Mouse (Mus musculus) monocyte, adult 2 months (primary cell): ENCODE data around the gene Dpysl5.

Source experiments
- DNase-seq, 2 experiments: peaks; one replicate each; pipeline ENCODE4 v3.0.0; 2022; ENCODE audit warnings: low spot score in 2 of 2, low read depth in 1 of 2

Dpysl5 gene

DNA sequence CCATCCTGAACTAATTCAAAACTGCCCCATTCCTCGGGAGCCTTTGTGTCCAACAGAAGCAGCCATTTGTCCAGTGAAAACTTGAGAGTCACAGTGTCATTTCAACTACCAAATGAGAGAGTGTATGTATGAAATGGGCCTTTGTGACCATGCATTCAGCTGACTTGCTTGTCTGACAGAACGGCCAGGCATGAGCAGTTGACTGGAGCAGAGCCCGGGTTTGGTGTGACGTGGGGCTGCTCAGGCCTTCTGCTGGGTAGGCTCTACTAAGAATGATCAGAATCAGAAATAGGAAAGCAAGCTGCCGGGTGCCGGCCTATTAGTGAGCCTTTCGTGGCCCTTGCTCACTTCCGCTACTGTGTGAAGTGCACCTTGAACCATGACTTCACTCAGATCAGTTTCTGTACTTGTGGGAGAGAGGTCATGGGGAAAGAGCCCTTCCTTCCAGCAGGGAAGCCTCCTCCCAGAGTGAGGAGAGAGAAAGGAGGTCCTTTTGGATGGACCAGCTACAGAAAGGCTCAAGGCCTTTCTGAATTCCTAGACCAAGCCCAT is 107.5 kb downstream of the Dpysl5 start:
- DNase-seq: no peak

DNA sequence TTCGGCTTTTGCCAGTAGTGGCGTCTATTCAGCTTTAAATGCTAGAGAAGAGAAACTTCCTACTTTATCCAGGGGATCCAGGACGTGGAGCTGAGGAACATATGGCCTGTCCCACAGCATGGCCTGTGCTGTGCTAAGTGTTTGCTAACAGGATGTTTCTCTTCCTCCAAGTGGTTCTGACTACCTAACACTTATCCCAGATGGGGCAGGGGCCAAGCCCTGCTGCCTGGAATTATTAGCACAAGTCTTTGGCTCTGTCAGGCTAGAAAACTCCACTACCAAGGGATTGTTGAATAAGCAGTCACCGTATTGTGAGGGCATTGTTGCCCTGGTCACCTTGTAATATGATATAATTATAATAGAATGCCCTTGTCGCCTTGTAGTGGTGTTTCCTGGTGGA is 111.3 kb downstream of the Dpysl5 start:
- no peak for DNase-seq

DNA sequence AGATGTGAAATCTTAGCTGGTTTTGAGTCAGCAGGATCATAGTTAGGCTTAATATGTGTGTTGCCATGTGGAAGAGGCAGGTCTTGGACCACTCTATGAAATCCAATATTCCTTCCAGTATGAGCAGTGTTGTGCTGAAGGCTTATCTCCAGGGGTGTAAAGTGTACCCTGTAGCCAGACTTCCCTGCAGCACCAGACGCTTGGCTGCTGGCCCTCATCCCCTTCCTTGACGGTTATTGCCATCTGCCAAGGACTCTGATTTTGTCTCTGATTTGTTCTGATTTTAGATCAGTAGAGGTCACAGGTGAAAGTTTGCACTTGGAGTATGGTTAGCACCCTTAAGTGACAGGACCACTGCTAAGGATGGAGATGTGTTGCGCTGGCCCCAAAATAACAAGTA is 111.7 kb downstream of the Dpysl5 start:
- no peak for DNase-seq

DNA sequence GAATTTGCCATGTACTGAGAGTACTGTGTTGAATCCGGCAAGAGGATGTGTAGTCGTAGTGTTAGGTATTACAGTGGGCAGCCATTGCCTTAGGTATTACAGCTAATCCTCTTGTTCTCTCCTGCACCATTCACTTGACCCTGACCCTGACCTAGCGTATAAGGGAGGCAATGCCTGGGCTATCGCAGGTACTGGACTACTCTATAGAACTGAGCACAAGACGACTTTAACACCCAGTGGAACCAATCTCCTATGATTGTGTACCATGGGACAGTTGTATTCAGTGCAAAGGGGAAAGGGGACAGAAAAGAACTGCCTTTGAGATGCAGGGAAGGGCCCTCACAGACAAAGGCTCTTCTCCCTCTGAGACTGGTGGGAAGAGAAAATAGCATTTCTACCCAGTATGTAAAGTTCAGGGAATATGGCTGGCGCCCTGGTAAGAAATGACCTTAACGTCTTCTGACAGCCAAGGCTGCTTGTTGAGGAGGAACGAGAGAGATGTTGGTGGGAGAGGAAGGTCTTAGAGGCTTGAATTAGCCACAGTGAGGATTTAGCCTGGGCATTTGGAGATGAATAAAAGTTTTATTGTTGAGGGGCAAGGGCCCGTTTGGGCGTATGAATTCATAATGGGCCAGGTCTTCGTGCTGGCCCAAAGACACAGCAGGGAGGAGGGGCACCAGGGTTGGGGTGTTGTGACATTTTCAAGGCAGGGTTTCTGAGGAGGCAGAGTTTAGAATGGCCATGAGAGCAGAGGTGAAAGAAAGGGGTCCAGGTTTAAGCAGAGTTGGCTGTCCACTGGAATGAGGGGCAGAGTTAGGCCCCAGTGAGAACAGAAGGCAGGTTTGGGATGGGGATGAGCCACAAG is 113.0 kb downstream of the Dpysl5 start:
- DNase-seq: no peak

DNA sequence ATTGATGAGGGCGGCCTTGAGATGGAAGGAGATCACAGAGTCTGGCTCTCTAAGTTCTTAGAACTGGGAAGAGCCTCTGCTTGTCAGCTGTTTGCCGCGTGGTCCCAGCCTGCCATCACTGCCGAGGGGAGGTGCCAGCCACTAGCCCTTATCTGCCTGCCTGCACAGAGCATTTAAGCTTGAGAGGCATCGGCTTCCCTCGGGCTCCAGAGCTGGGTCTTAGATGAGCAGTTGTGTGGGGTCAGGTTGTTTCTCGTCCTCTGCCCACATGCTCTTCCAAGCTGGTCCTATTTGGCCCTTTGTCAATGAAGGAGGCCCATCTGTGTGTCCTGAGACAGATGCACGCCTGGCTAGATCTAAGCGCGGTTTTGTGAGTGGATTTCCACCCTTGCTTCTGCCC is 113.8 kb downstream of the Dpysl5 start:
- DNase-seq: no peak

DNA sequence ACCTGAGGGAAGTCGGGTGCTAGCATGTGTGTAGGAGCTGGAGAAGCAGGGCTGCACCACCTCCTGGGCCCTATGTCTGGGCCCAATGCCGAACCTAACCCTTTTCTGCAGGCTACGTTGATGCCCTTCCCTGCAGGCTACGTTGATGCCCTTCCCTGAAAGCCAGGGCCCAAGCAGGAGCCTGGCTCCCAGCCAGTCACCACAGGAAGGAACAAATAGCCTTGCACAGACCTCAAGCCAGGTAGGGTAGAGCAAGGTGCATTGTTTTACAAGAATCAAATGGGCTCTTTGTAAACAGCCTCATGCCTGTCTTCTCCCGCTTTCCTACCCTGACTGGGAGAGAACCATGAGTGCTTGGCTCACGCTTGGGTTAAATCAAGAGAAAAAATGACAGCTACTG is 114.5 kb downstream of the Dpysl5 start:
- DNase-seq: no peak

DNA sequence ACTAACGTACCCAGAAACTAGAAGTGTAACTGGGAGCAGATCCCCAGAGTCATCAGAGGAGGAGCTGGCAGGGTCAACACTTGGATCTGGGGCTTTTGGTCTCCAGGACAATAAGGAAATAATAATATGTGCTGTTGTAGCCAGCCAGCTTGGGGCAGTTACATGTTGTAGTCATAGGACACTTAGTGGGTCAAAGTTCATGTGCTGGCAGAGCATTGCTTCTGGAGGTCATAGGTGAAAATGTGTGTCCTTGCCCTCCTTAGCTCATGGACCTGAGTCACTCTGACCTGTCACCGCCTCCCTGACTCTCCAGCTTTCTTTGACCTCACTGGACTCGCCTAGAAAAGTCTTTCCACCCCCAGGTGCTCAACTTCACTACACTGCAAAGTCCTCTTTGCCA is 122.1 kb downstream of the Dpysl5 start:
- no peak for DNase-seq

DNA sequence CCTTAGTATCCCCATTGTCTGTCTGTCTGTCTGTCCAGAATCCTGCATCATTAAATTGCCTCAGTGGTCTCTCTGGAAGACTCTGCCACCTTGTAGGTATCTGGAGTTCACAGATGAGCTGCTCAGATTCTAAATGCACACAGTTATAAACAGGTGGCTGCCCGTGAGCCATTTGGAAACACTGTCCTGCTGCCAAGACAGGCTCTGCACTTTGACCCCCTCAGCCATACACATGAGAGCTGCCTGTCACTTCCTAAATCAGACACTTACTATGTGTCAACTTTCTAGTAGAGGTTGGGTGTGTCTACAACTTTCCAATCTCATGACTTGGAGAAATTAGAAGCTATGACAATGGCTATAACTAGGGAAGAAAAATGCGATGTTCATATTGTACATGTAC is 128.4 kb downstream of the Dpysl5 start:
- DNase-seq: no peak

DNA sequence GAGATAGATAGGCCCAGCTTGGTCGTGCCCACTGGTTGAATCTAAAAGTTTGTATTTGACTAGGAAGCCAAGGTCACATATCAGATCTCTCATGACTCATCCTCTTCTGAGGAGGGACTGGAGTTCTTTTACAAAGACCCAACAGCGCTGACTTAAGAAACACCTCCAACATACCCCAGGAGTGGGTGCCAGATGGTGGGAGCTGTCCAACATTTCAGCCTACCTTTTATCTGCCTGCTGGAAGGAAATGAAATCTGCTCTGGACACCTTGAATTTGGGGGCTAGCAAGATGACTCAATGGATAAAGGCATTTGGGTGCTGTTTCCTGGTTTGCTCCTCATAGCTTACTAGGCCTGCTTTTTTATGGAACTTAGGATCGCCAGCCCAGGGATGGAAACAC is 130.5 kb downstream of the Dpysl5 start:
- DNase-seq: no peak
